Mouse (Mus musculus): ENCODE results near the gene Sdsl. TPM values are rescaled to one million over a fixed set of nuclear protein-coding genes. Genes with fewer than 3 reads are reported as not detected.
A peak's percentile ranks its signal among the peaks of the same experiment; 100 is the strongest.

The Sdsl gene
- total and polyA plus RNA-seq, 2 experiments from 2014 or later: 20.7 to 30.3 TPM

DNA sequence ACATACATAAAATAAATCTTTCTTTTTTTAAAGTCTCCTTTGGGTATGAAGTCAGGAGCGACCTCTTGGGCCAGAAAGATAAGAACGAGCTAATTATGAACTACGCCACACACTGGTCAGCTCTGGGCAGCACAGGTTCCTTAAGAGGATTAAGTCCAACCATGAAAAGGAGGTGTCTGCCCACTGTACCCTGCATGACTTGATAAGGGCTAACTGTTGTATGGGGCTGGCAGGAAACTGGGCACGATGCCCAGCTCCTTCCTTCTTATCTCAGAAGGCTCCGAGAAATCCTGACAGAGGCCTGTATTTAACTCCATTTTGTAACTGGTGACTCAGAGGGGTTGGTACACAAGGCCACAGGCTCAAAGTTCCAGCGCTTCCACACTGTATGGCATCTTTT lies 6.8 kb downstream of the Sdsl start:
- WGBS: 16% methylated on average over 6 of the region's 6 CpGs
- no peak overlapping the region for H3K4me3 ChIP-seq (ENCODE audit: low read depth, low read length)
- peak; percentile 87 for ATAC-seq (ENCODE audit: insufficient read depth, low read depth)
- DNase-seq (ENCODE audit: low spot score): peak; percentile 91
- peak; percentile 45 for TF ChIP-seq CTCF (IDR thresholded peaks at IDR 0.05; ENCODE audit: low read depth)
- TF ChIP-seq EP300 (IDR thresholded peaks at IDR 0.05; ENCODE audit: low read depth): no peak
- H3K27ac ChIP-seq (ENCODE audit: low read depth): 0 out of 2 replicates have a peak overlapping the region, but pooled peaks have one; percentile 74
- H3K9me3 ChIP-seq (replicated peaks; ENCODE audit: control insufficient read depth, low read length): no peaks in the 10 kb centered on the region
- no peaks in the 10 kb centered on the region for H3K36me3 ChIP-seq (replicated peaks; ENCODE audit: control insufficient read depth, insufficient read depth, low read length)
- H3K27me3 ChIP-seq (ENCODE audit: control insufficient read depth, insufficient read depth, low read length): no peaks in the 10 kb centered on the region
- no peak overlapping the region for H3K9ac ChIP-seq (replicated peaks; ENCODE audit: low read depth, low read length)
- H3K4me1 ChIP-seq (ENCODE audit: control insufficient read depth, insufficient read depth): peaks cover 4% of the 10 kb centered on the region; the same call in 1 of the 2 replicates
- no peak overlapping the region for H3K4me2 ChIP-seq (ENCODE audit: low read depth, low read length)

DNA sequence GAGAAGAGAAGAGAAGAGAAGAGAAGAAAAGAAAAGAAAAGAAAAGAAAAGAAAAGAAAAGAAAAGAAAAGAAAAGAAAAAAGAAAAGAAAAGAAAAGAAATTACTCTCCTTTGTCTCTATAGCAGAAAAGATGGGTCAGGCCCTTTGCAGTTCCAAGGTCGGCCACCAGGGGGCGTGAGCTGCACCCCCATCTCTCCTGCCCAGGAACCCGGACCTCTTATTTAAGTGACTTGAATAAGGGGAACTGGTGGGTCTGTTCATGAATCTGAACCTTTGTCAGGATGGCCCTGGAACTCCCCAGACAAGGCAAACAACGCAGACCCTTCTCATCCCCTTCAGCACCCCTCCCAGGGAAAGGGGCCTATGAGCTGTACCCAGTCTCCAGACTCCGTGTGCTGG lies 7.5 kb downstream of the Sdsl start:
- Histone ChIP-seq H3K27ac (ENCODE audit: low read depth) (no peak overlapping the region), H3K36me3 (replicated peaks; ENCODE audit: control insufficient read depth, insufficient read depth, low read length) (no peaks in the 10 kb centered on the region), H3K4me3 (ENCODE audit: low read depth, low read length) (no peak overlapping the region), H3K27me3 (ENCODE audit: control insufficient read depth, insufficient read depth, low read length) (no peaks in the 10 kb centered on the region), H3K4me1 (ENCODE audit: control insufficient read depth, insufficient read depth) (peaks cover 4% of the 10 kb centered on the region; the same call in 1 of the 2 replicates), H3K4me2 (ENCODE audit: low read depth, low read length) (no peak overlapping the region), H3K9me3 (replicated peaks; ENCODE audit: control insufficient read depth, low read length) (no peaks in the 10 kb centered on the region), H3K9ac (replicated peaks; ENCODE audit: low read depth, low read length) (no peak overlapping the region)
- no peak for ATAC-seq (ENCODE audit: insufficient read depth, low read depth)
- no peak for DNase-seq (ENCODE audit: low spot score)
- 40% methylated on average over 5 of the region's 5 CpGs for WGBS
- TF ChIP-seq CTCF (IDR thresholded peaks at IDR 0.05; ENCODE audit: low read depth) (peak; percentile 42), EP300 (IDR thresholded peaks at IDR 0.05; ENCODE audit: low read depth) (no peak)

DNA sequence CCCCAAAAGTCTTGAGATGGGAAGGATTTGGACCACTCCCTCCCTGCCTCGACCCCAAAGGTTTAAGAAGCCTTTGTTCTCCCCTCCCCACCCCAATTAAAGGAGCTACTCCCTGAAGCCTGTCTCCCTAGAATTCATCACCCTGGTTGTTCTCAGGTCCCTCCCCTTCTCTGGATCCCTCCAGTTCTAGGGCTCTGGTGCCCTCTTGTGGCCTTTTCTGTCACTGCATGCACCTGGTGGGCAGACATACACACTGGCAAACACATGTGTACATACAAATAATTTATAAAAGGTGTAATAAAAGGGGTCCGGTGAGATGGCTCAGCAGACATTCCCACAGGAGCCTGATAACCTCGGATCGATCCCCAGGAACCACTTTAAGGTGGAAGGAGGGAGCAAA lies 8.3 kb downstream of the Sdsl start:
- H3K9ac ChIP-seq (replicated peaks; ENCODE audit: low read depth, low read length): no peak overlapping the region
- H3K36me3 ChIP-seq (replicated peaks; ENCODE audit: control insufficient read depth, insufficient read depth, low read length): no peaks in the 10 kb centered on the region
- no peak overlapping the region for H3K4me2 ChIP-seq (ENCODE audit: low read depth, low read length)
- ATAC-seq (ENCODE audit: insufficient read depth, low read depth) (no peak), DNase-seq (ENCODE audit: low spot score) (no peak)
- no peaks in the 10 kb centered on the region for H3K27me3 ChIP-seq (ENCODE audit: control insufficient read depth, insufficient read depth, low read length)
- TF ChIP-seq EP300 (IDR thresholded peaks at IDR 0.05; ENCODE audit: low read depth) (no peak), CTCF (IDR thresholded peaks at IDR 0.05; ENCODE audit: low read depth) (peak; percentile 29)
- no peak overlapping the region for H3K4me3 ChIP-seq (ENCODE audit: low read depth, low read length)
- peaks cover 4% of the 10 kb centered on the region; the same call in 1 of the 2 replicates for H3K4me1 ChIP-seq (ENCODE audit: control insufficient read depth, insufficient read depth)
- WGBS: 75% methylated on average over 4 of the region's 4 CpGs
- H3K9me3 ChIP-seq (replicated peaks; ENCODE audit: control insufficient read depth, low read length): no peaks in the 10 kb centered on the region
- H3K27ac ChIP-seq (ENCODE audit: low read depth): no peak overlapping the region

DNA sequence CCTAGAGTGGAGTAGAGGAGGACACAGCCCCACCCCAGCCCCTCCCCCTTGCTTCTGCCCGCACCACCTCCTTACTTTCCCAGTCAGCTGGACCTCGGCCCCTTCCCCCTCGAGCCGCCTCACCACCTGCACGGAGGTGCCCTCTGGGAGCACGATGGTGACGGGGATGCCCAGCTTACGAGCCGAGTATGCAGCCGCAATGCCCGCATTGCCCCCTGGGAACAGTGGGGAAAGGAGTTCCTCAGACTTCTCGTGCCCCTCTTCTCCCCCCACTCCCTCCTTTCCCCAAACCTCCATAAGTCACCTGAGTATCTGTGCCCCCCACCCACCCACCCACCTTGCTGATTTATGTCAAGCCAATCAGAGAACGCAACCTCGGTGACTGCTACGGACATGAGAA lies 10.7 kb downstream of the Sdsl start:
- TF ChIP-seq EP300 (IDR thresholded peaks at IDR 0.05; ENCODE audit: low read depth) (no peak), CTCF (IDR thresholded peaks at IDR 0.05; ENCODE audit: low read depth) (no peak)
- Histone ChIP-seq H3K4me3 (ENCODE audit: low read depth, low read length) (no peak overlapping the region), H3K4me2 (ENCODE audit: low read depth, low read length) (no peak overlapping the region), H3K27me3 (ENCODE audit: control insufficient read depth, insufficient read depth, low read length) (no peaks in the 10 kb centered on the region), H3K27ac (ENCODE audit: low read depth) (no peak overlapping the region), H3K9ac (replicated peaks; ENCODE audit: low read depth, low read length) (no peak overlapping the region), H3K4me1 (ENCODE audit: control insufficient read depth, insufficient read depth) (peaks cover 4% of the 10 kb centered on the region; the same call in 1 of the 2 replicates), H3K9me3 (replicated peaks; ENCODE audit: control insufficient read depth, low read length) (no peaks in the 10 kb centered on the region), H3K36me3 (replicated peaks; ENCODE audit: control insufficient read depth, insufficient read depth, low read length) (no peaks in the 10 kb centered on the region)
- ATAC-seq (ENCODE audit: insufficient read depth, low read depth) (no peak), DNase-seq (ENCODE audit: low spot score) (no peak)
- 72% methylated on average over 14 of the region's 15 CpGs for WGBS

DNA sequence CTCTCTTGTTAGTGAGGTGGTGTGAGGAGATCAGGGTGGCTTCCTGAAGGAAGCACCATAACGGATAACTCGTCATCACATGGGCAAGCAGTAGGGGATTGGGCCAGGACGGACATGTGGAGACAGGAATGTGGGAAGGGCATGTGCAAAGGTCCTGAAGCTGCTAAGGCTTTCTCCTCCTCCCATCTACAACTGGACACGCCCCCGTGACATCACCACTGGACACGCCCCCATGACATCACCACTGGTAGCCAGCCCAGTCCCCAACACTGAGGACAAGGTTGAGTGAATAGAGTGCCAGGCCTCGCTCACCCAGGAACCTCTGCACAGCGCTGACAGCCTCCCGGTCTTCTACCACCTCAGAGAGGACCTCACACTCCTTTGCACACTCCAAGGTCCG lies 13.5 kb downstream of the Sdsl start:
- no peak for DNase-seq (ENCODE audit: low spot score)
- no peak for TF ChIP-seq CTCF (IDR thresholded peaks at IDR 0.05; ENCODE audit: low read depth)
- no peak for TF ChIP-seq EP300 (IDR thresholded peaks at IDR 0.05; ENCODE audit: low read depth)
- Histone ChIP-seq H3K27ac (ENCODE audit: low read depth) (no peak overlapping the region), H3K4me1 (ENCODE audit: control insufficient read depth, insufficient read depth) (no peaks in the 10 kb centered on the region), H3K27me3 (ENCODE audit: control insufficient read depth, insufficient read depth, low read length) (0 out of 2 replicates have a peak, but pooled peaks cover 3% of the 10 kb centered on the region), H3K4me3 (ENCODE audit: low read depth, low read length) (no peak overlapping the region), H3K9me3 (replicated peaks; ENCODE audit: control insufficient read depth, low read length) (no peaks in the 10 kb centered on the region), H3K9ac (replicated peaks; ENCODE audit: low read depth, low read length) (no peak overlapping the region), H3K36me3 (replicated peaks; ENCODE audit: control insufficient read depth, insufficient read depth, low read length) (no peaks in the 10 kb centered on the region), H3K4me2 (ENCODE audit: low read depth, low read length) (no peak overlapping the region)
- ATAC-seq (ENCODE audit: insufficient read depth, low read depth): 0 out of 2 replicates have a peak, but pooled peaks have one; percentile 24
- WGBS: 70% methylated on average over 10 of the region's 10 CpGs

DNA sequence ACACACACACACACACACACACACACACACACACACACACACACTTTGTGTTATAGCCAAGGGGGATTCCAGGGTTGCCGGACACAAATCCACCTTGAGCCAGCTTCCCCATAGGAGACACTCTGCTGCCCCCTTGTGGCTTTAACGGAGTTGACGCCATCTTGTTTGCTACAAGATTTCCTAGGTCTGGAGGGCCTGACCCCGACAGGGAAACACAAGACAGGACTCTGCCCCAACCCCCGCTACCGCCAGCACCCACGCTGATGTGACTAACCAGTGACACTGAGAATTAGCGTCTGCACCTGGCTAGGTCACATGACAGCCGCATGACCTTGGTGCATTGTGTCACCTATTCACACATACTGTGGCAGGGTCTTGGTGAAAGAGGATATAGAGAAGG lies 15.0 kb downstream of the Sdsl start:
- H3K4me2 ChIP-seq (ENCODE audit: low read depth, low read length): no peak overlapping the region
- DNase-seq (ENCODE audit: low spot score): peak; percentile 55
- H3K27ac ChIP-seq (ENCODE audit: low read depth): no peak overlapping the region
- 4% methylated on average over 9 of the region's 9 CpGs for WGBS
- no peaks in the 10 kb centered on the region for H3K4me1 ChIP-seq (ENCODE audit: control insufficient read depth, insufficient read depth)
- no peaks in the 10 kb centered on the region for H3K36me3 ChIP-seq (replicated peaks; ENCODE audit: control insufficient read depth, insufficient read depth, low read length)
- TF ChIP-seq EP300 (IDR thresholded peaks at IDR 0.05; ENCODE audit: low read depth): no peak
- peak; percentile 70 for TF ChIP-seq CTCF (IDR thresholded peaks at IDR 0.05; ENCODE audit: low read depth)
- peak; percentile 17; the same call in 1 of the 2 replicates for ATAC-seq (ENCODE audit: insufficient read depth, low read depth)
- H3K27me3 ChIP-seq (ENCODE audit: control insufficient read depth, insufficient read depth, low read length): 0 out of 2 replicates have a peak, but pooled peaks cover 3% of the 10 kb centered on the region
- no peak overlapping the region for H3K4me3 ChIP-seq (ENCODE audit: low read depth, low read length)
- H3K9ac ChIP-seq (replicated peaks; ENCODE audit: low read depth, low read length): no peak overlapping the region
- no peaks in the 10 kb centered on the region for H3K9me3 ChIP-seq (replicated peaks; ENCODE audit: control insufficient read depth, low read length)
